Mouse (Mus musculus) lung, adult 2 months (tissue): ENCODE measurements around the gene Pth2r.

Source experiments
- CTCF ChIP-seq: fragments of 200-500 bp; IDR thresholded peaks from 2 replicates; pipeline ENCODE4 v1.5.1; 2011; ENCODE audit warnings: mild to moderate bottlenecking, low read length, control low read depth; ENCODE audit not compliant: insufficient read depth
- POLR2A ChIP-seq: fragments of 200-500 bp; IDR thresholded peaks from 2 replicates; pipeline ENCODE4 v1.6.1; 2011; ENCODE audit warnings: low read depth, mild to moderate bottlenecking, control low read depth, low read length, borderline replicate concordance; ENCODE audit errors: extremely low read depth

- TF ChIP-seq CTCF: peak; percentile 44
- TF ChIP-seq POLR2A: no peak
These were observed 910 bp downstream of the Pth2r start for GRCm38 (mm10) chr1:65282766-65283165.
